Mouse (Mus musculus): ENCODE data around the gene Trpm1.

Trpm1 gene

DNA sequence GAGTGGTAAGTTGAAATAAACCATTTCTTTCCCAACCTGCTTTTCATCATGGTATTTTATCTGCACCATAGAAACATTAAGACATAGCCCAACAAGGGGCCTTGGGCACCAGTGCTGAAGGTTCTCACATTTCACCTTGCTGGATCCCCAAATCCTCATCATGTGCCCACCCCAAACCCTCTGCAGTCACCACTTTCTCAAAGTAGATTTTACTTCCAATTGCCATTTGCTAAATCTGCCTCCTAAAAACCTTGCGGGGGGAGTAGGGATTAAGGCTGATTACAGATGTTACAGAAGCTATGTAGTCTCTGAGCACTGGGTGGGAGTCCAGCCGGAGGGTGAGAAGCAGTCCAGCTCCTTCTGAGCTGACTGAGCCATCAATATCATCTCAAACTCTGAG, at the start of gene Trpm1:
Gene Trpm1 (plus strand): TSS at position 301 of the 400 bp plus-strand sequence.
- no peak for DNase-seq

- peak; percentile 43 for DNase-seq
Measured at GRCm38 (mm10) chr7:64122131-64122715, 31.4 kb upstream of the Trpm1 start.

DNA sequence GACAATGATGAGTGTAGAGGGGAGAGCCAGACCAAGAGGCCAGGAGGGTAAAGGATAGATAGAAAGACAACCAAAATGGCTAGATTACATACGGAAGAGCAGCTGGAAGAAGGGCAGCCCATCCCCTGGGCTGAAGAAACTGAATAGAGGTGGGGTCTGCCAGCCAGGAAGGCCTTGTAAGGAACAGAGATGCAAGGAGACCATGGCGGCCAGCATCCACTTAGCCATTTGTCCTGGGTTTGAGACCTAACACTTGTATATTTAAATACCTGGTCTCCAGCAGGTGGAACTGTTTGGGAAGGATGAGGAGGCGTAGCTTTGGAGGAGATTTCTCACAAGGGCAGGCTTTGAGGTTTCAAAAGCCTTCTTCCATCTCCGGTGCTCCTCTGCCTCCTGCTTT, 29.9 kb upstream of the Trpm1 start:
- DNase-seq: peak; percentile 3

DNA sequence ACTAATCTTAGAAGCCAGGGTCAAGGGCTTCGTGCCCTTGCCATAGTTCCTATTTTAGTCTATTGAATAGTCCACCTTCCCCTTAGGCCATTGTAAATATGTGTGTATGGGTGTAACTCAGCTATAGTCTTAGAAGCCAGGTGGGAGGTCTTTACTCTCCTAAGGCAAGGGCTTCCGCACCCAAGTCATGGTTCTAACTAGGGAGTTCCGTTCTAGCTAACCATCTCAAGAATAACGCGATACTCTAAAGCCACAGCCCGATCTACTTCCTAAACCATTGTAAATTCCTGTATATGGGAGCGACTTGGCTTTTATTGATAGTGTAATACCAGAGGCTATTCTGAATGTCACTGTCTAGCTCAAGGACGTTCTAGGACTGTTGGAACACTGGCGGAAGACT, 27.6 kb upstream of the Trpm1 start:
- DNase-seq: peak; percentile 1

DNA sequence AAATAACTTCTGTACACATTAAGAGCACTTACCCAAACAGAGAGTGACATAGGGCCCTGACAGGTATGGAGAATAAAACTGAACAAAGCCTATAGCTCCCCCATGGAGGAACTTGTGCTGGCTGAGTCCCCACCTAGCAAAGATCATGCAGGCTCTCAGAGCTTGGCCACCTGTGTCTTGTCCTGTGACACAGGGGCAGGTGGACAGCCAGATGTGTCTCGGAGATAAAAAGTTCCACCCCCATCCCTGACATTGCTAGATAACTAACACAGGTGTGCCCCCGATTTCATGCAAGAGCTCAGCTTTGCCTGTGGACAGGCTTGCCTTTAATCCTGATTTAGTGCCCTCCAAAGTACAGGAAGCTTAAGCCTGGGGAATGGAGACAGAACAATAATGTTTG, 13.8 kb upstream of the Trpm1 start:
- DNase-seq: peak; percentile 42

DNA sequence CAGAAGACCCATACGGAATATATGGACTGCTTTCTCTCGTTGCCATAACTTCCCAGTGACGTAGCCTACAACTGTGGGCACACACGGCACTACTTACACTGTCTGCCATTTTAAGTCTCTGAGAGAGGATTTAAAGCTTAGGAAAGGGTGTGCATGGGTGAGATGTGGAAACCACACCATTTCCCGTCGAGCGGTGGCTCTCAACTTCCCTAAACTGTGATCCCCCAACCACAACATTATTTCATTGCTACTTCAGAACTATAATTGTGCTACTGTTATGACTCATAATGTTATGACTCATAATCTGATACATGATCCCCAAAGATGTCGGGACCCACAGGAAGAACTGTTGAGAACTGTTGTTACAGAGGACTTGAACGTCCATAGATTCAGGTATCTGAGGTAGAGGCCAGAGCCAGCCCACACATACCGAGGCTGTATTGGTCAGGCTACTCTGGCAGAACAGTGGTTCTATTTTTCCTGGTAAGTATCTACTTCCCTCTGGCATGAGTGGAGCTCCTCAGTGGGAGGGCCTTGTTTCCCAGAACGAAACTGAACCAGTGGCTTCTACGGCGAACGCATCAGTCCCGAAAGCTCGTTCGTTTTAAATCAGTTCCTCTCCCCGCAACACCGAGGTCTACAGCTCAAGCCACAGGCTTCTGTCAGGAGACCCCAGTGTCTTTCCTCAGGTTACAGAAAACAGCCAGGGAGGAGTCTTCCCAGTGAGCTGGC, 12.2 kb upstream of the Trpm1 start:
- peak; percentile 52 for DNase-seq

DNA sequence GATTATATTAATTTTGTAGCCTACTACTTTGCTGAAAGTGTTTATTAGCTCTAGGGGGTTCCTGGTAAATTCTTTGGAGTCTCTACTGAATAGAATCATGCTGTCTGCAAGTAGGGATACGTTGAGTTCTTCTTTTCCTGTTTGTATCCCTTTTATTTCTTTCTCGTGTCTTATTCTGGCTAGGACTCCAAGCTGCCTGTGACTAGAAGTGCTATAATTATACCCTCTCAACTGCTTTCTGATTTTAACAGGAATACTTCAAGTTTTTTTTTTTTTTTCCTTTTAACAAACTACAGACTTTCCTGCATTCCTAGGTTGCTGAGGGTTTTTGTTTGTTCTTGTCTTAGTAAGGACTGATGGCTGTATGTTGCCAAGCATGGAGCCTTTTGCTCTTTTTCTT, 4.3 kb upstream of the Trpm1 start:
- DNase-seq: no peak

GRCm38 (mm10) chr7:64149747-64150146, 3.9 kb upstream of the Trpm1 start:
- no peak for DNase-seq

DNA sequence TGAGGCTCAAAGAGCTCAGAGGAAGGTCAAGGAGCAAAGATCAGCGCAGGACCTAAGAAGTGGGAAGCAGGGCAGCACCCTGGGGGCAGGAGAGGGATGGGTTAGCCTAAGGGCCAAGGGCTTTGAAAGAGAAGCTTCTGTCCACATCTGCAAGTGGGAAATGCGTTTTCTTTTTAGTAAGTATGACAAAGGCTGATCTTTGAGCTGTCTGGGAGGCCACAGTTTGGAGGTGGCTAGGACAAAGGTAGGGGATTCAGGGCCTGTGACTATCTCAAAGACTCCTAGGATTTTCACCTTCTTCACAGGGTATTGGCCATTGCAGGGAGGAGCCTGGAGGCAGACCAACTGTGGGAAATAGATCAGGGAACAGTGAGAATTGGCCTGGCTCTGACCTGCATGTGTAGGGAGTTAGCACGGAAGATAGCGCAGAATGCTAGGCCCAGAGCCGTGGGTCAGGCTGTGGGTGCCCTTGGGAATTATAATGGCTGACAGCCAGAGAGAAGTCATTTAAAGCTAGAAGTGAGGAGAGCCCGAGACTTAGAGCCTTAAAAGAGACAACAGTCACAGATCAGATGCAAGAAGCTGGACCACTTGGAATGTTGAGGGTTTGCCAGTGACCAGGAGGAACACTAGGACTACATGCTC, 3.1 kb upstream of the Trpm1 start:
- DNase-seq: no peak

- DNase-seq: no peak
Measured at GRCm38 (mm10) chr7:64155226-64155625, 1.6 kb downstream of the Trpm1 start.

- DNase-seq: peak; percentile 66
Measured at GRCm38 (mm10) chr7:64155687-64156086, 2.1 kb downstream of the Trpm1 start.

DNA sequence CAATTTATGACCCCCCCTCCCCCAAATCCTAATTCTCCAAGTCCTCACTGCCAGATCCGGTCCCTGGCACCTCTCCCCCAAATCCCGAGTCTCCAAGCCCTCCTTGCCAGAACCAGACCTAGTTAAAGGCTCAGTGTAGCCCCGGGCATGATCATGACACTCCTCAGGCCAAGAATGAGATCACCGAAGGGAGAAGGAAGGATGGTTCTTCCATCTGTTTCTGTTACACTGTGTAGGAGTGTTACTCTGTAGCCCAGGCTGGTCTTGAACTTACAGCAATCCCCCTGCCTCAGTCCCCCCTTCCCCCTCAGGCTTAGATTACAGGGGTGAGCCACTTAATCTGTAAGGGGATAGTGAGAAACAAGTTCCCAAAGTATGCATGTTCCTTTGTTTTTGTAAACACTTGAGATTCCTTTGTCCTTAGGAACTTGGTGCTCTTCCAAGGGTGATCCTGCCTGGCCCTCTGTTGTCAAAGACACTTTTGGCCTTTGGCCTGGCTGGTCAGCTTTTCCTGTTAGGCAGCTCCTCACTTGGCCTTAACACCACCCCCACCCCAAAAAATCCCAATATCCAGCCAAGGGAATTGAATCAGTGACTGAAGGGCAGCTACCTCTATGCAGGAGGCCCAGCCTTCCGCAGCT, 2.8 kb downstream of the Trpm1 start:
- DNase-seq: no peak

DNA sequence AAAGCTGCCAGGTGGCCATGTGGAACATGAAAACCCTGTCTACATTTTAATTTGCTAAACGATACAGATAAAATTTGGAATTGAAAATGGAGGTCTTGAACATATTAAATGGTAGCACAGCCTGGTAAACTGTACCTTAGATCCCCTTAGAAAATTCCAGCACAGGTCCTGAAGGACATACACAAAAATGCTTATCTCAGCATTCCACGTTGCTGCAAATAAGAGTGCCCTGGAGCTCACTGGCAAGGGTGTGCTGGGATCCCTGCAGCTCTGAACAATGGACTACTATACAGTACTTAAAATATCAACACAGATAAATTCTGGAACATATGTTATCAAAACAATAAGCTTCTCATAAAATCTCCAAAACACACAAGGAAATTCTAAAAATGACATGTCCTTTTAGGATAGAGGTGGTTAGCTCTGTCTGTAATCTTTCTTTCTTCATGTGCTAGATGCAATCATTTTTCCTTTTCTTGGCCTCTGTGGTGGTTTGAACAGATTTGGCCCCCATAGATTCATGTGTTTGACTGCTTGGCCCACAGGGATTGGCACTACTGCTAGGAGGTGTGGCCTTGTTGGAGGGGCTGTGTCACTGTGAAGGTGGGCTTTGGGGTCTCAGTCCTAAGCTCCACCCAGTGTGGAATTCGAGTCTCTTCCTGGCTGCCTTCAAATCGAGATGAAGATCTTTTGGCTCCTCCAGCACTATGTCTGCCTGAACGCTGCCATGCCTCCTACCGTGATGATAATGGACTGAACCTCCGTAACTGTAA, 3.5 kb downstream of the Trpm1 start:
- DNase-seq: no peak

DNA sequence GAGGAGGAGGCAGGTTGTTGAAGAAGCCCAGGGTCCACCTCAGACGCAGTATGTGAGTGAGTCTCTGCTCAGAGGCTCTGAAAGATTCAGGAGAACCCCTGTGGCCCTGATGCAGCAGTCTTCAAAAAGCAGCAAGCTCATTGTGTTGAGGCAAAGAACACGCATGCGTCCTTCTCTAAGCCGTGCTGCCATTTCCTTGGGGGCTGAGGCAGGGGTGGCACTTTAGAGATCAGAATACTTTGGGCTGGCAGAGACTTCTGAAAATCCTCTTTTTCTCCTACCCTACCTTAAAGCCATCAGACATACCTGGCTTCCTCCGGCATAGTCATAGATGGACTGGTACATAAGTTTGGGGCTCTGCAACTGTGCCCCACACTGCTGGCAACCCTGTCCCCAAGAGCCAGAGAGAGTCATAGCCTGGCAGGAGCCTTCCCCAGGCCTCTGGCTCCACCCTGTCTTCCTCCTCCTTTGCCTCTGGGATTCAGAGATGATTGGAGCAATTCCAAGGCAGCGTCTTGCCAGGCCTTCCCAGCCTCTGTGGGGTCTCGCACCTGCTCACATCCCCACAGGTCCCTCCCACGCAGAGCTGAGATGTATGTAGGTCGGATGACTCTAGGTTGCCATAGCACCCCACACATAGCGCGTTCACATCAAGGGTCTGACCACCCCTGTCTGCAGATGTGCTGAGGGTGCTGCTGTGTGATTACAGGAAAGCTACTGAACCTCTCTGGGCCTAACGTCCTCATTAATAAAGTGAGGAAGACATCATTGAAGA, 4.8 kb downstream of the Trpm1 start:
- peak; percentile 76 for DNase-seq

DNA sequence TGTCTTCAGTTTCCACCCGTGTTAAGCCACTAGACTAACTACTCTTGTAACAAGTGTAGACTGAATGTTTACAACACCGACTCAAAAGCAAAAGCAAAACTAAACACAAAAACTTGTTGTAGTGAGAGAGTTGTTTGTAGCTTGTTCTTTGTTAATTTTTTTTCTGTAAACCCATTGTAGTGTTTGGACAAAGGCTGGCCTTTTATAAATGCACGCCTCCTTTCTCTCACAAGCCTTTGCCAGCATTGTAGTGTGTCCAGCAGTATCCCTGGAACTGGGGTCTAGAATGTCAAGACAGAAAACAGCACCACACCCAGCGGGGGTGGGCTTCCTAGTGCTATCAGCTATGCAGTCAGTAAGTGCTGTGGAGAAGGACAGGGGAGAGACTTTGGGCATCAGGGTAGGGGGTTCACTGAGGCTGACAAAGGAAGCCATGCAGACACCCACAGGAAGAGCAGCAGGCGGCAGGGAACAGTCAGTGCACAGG, 5.5 kb downstream of the Trpm1 start:
- DNase-seq: no peak

DNA sequence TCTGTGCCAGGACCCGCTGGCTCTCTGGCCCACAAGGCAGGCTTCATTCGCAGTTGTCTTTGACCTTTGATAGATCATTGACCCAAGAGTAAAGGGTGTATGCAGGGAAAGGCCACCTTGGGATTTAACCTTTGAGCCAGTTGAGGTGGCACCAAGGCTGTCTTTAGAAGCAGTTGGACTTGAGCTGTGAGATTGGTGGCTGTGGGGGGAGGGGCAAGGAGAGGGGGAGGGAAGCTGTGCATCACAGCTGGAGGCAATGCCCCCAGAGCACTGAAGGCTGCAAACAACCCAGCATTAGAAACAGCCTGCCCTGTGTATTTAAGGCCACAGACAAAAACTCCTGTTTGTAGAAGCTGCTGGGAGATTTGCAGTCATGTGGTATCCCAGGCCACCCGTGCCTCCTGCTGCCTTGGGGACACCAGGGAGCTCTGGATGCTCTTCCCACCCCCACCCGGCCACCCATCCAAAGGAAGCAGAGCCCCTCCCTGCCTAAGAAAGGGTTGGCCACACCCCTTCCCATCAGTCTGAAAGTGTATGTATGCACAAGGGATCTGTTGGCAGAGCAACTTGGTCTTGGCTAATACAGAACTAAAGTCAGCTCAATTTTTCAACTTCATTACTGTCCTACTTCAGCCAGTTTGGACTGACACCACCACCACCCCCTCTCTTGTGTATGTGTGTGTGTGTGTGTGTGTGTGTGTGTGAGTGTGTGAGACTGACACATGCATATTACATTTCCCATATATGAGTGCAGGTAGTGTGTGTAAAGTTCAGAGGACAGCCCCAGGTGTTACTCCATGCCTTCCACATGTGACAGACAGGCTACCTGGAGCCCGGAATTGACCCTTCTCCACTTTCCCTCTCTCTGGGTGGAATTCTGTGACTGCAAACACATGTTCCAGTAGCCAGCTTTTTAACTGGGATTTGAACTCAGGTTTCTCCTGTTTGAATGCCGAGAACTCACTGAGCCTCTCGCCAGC, 6.3 kb downstream of the Trpm1 start:
- peak; percentile 76 for DNase-seq

GRCm38 (mm10) chr7:64160737-64161470, 7.3 kb downstream of the Trpm1 start:
- DNase-seq: peak; percentile 53

GRCm38 (mm10) chr7:64161990-64162389, 8.4 kb downstream of the Trpm1 start:
- DNase-seq: peak; percentile 20

- peak; percentile 24 for DNase-seq
Measured at GRCm38 (mm10) chr7:64163086-64163485, 9.5 kb downstream of the Trpm1 start.

DNA sequence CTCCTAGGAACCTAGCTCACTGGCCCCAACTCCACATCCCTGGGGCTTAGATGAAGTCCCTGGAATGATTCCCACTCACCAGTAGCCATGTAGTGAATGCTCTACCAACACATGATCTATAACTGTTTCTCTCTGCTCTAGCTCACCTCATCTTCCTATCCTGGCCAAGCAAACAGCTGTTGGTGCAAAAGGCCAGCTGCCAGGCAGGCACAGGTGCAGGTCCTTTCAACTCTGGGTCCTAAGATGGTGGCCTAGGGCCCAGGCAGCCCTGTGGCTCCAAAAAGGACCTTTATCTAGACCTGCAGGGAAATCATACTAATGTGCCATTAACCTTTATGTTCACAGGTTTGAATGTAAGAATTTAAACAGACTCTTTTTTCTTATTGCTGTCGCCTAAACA, 10.3 kb downstream of the Trpm1 start:
- DNase-seq: peak; percentile 40

Data from thymus, postnatal 4 days (tissue).